Mouse (Mus musculus) c-Kit-positive CD71-positive TER-119-positive erythroid progenitor cells, embryonic 14.5 days (primary cell): ENCODE measurements at regions not wholly inside any gene's neighbourhood (a gene's known extent, or its start where the extent isn't known, plus 50 kb on each side); places are given as distances from the start of the nearest gene placed in this dataset.

Experiments
- DNase-seq: peaks from one replicate; pipeline ENCODE4 v3.0.0-alpha.2; 2013; ENCODE audit warnings: low spot score

DNA sequence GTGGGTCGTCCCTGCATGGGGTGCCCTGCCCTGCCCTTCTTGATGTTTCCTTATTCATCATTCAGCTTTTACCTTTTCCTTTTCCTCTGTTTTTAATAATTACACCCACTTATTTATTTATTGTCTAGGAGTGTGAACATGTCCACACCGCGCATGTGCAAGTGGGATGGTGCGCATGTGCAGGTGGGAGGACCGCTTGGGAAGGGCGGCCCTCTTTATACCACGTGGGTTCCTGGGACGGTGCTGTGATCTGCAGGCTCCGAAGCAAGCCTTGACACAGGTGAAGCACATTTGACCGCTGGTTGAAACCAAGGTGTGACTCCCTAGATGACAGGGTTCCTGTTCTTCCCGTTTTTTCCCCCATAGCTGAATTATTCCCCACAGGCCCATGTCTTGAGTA lies 60.0 kb downstream of the Syf2 start:
- DNase-seq = no peak

DNA sequence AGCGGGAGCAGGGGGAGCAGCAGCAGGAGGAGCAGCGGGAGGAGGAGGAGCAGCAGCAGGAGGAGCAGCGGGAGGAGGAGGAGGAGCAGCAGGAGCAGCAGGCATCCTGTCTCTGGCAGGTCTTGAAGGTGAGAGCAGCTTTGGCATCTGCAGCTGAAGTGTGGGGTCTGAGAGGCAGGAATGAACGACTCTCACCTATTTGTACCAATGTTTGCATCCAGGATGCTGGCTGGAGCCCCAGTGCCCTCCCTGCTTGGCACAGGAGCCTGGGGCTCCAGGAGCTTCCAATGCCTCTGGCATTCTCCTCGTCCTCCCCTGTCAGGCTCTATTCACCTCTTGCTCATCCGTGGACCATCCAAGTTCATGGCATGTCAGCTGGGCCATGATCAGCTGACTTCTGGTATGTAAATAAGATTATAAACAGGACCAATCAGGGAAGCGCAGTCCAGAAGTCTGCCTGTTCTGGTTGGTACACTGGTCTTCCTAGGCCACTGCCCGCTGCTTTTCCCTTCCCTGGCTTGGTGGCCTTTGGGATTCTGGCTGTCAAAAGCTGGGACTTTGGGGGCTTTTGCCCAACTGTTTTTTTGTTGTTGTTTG lies 62.9 kb downstream of the Syf2 start:
- DNase-seq = no peak

DNA sequence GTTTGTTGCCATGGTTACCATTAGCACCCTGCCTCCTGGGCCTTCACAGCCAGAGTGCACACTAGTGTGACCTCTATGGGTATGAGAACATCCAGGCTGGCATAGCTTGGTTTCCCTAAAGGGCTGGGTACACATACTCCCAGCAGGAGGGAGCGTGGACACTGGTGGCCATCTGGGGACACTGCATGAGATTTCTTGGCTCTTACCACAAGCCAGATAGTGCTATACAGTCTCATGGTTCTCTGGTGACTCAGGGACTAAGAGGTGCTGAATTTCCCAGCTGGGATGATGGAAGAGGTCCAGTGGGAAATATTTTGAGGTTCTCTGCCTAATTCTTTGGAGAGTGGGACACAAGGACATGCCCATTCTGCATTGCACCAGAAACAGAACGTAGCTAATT lies 63.5 kb downstream of the Syf2 start:
- no peak for DNase-seq

DNA sequence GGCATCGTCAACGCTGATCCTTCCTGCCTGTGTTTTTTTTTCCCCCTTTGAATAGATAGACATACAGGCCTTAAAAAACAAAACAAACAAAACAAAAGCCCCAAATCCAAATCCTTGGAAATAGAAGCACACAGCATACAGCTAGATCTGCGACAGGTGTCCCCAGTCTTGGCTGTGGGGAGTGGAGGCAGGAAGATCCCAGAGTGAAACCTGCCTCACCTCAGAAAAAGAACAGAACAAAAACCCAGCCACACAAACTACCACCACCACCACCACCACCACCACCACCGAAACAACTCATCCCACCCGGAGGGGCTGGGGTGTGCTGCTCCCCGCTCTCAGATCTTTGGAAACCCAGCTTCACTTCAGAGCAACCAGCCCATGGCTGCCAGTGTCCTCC lies 64.0 kb downstream of the Syf2 start:
- no peak for DNase-seq

DNA sequence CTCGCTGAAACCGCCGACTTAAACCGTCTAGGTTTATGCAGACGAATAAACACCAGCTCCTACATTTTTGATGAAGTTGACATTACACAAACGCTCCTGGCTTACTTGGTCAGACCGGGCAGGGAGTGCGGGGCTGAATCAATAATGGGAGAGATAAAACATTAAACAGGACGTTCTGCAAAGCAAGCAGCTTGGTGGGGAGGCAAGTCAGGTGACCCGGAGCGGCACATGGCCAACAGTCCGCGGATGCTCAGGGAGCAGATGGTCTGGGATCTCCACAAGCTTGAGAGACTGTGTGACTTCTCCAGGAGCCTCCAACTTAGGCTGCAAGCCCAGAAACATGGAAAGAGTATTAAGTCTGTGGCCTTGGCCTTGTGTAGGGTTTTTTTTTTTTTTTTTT lies 64.4 kb downstream of the Syf2 start:
- no peak for DNase-seq

DNA sequence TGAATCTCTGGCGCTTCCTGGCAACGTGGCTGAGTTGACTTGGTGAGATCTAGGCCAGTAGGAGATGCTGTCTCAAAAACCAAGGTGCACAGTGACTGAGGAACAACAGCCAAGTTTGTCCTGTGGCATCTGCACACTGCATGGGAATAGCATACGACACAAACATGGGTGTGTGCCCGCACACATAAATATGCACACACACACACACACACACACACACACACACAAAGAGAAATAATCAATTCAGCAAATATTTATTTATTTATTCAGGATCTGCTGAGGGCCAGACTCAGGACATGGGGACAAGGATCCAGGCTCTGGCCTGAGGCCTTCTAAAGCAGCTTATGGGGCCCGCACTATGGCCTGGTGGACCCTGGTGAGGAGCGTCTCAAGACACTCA lies 65.4 kb downstream of the Syf2 start:
- no peak for DNase-seq

DNA sequence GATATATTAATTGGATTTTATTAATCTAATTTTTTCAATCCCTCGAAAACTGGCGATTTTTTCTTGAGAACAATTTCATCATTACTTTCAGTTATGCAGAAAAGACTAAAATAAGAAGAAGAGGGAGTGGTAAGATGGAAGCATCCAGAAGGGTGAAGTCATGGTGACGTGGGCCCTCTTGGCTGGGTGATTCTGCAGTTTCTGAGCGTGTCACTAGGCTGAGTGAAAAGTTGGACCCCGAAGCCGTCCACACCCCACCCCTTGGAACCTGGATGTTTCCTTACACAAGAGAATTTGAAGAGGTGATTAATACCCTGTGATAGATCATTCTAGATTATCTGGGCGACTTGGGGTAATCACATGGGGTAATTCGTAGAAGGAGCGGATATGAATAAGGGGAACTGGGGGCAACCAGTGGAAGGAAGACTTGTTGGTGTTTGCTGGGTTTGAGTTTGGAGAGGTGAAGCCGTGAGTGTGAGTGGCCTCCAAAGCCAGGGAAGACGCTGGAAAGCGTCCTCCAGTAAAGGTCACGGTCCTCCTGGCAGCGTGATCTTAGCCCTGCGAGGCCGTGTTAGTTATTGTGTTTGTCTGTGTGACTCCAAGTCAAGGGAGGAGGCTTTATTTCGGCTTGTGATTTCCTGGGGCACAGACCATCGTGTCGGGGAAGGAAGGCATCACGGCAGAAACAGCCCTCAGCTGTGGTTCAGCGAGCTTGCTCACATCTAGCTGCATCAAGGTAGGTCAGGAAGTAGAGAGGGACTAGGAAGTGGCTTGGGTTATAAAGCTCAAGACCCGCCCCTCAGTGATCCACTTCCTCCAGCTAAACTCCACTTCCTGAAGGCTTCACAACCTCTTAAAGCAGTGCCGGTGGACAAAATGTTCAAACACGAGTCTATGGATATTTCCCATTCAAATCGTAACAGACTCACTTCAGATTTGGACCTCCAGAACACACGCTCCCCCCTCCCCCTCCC lies 67.0 kb downstream of the Syf2 start:
- DNase-seq = no peak

DNA sequence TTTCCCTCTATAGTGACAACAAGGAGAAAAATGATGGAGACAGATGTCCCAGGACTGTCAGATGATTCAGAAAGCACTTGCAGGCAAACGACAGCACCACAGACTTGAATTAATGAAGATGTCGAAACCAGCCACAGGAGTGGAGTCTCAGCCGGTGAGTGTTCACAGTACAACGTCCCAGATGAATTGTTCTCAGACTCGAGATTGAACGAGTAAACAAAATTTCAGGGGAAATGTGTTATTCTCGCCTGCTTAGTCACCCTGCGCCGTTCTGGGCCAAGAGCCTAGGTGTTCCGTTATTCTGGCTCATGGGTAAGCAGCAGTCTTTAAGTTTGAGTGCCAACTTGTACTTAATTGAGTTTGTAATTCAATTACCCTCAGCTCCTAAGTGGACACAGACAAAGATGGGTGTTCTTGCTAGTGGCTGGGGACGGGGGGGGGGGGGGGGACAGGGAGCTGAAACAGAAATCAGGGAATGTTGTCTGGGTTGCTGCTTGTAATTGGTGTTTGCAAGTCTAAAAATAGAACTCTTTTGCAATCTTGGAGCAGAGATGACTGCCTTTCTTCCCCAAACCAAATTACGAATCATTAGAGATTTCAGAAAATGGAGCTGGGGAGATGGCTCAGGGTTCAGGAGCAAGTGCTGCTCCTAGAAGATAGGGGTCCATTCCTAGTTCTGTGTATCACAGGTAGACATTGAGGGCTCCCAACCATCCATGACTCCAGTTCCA lies 68.4 kb downstream of the Syf2 start:
- DNase-seq = no peak

DNA sequence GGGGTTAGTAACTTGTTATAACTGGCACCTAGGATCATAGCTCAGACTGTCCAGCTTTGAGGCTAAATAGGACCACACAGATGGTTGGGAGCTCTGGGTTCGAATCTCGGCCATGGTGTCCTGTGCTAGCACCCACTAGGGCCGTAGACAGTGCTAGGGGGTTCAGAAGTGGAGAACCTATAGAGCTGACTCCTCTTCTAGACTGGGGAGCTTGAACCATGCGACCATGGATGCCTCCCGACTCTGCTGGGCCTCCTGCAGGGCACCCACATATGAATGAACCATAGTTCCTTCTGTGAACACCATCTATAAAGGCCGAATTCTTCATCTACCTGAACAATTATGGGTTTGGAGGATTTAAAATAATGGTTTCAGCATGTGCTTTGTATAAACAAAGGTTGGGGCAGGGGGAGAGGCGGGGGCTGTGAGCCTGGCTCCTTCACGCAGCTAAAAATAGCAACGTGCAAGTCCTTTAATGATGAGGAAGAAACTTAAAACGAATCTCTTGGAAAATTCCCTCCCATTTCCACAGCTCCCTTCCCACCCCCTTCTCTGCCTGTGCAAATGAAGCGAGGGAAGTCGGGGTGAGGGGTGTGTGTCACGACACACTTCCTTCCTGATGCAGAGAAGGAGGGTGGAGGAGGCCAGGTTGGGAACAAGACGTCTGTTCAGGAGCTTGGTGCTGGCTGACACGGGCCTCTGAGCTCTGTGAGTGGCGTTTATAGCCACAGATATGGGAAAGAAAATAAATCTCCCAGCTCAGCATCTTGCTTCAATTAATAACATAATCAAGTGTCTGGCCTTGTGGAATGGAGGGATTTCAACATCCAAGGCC lies 71.6 kb downstream of the Syf2 start:
- DNase-seq = no peak

DNA sequence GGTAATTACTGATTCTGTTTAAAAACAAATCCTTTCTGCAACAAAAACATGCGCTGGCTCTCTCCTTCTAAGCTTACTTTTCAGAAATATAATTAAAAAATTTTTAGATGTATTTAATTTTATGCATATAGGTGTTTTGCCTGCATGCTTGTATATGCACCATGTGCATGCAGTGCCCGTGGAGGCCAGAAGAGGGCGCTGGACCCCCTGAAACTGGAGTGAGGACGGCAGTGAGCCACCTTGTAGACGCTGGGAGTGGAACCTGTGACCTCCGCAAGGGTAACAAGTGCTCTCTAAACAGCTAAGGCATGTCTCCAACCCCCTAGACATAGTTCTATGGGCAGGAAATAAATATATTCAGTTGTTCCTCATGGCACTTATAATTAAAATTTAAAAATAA lies 80.7 kb downstream of the Syf2 start:
- DNase-seq = no peak

DNA sequence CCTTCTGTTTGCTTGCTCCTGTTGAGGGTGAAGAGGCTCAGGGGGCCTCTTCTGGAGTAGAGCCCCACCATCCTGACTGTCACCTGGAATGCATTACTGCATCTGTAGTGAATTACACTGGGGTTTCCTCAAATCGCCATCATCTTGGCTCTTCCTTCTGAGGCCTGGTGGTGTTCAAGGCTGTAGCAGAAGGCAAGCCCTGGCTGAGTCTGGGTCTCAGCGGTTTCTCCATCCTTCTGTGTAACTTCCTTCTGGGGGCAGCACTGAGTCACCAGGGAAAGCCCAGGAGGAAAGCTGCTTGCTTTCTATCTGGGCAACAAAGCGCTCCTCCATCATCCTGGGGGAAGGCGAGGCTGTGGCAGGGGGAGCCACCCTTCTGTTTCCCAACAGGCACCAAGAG lies 82.2 kb downstream of the Syf2 start:
- no peak for DNase-seq

DNA sequence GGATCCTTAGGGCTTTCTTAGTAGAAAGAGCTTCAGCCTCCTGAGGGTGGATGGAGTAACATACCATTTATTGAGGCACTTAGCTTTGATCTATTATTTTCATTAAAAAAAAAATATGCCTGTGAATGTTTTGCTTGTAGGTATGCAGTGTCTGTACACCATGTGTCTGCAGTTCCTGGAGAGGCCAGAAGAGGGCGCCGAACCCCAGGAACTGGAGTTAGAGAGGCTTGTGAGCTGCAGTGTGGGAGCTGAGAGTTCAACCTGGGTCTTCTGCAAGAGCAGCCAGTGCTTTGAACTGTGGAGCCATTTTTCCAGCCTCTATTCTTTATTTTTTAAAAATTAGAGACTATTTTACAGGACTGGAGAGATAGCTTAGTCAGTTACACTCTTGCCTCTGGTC lies 83.2 kb downstream of the Syf2 start:
- DNase-seq = peak; percentile 34

DNA sequence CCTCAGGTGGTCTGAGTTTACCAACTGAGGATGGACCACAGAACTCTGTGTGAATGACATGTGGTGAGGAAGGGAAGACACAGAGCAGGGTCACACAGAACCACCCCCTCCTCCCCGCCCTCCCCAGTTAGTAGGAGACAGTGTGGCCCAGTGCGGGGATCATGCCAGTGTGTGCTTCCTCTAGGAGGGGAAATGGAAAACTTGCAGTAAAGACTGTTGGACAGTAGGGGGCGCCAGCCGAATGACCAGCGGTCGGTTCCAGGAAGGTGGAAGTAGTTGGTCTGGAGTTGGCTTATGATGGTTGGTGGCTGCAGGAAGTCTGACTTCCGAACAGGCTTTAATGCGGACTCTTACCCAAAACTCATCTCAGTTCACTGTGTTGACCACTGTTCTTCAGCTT lies 87.3 kb downstream of the Syf2 start:
- peak; percentile 51 for DNase-seq

DNA sequence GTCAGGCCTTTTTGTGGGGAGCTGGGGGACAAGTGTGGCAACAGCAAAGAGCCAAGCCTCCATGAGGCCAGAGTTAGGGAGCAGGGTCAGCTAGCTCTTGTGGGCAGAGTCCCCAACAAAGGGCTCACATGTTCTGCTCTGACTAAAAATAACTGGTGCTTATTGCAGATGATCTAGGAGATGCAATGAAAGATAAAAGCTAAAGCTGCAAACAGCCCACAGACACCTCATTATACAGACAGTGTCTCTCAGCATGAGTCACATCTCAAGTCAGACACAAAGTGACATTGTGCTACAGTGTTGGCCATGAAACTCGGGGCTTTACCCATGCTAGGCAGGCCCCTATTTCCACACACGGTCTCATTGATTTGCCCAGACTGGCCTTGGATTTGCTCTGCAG lies 88.4 kb downstream of the Syf2 start:
- DNase-seq = no peak

DNA sequence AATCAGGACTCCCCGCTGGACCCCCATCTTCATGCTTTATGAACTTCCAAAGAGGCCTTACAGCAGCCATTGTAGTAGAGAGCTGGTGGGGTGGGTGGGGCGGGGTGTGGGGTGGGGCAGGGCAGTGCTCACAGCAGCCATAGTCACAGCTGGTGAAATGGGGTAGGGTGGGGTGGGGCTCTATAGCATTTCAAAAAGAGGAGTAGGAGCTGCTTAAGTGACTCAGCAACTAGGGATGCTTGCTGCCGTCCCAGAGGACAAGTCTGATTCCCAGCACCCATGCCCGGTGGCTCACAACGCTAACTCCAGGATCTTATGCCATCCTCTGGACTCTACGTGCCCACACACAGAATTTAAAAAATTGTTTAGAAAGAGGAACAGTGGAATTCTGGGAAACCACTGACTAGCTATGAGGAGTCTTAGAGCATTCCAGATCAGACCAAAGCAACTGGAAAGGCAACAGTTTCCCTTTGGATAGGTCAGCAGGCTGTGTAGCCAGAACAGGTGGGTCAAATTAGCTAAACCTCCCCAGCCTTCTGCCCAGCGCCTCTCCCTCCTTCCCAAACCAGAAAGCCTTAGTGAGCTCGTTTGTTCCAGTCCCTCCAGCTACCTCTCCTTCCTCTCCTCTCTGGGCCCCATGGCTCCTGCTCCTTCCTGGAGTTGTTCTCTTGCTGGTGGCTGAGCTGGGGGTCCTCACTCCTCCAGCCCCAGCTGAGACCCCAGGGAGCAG lies 89.7 kb downstream of the Syf2 start:
- no peak for DNase-seq

DNA sequence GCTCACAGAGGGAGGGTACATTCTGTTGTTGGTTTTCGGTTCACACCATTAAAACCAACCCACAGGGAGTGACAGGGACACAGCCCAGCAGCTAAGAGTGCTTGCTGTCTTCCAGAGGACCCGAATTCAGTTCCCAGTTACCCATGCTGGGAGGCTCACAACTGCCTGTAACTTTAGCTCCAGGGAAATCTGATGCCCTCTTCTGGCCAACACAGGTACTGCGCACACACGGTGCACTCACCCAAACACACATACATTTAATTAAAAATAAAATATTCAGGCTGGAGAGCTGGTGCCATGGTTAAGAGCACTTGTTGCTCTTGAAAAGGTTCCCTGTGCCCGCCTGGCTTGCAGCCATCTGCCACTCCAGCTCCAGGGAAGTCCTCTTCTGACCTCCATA lies 92.5 kb downstream of the Syf2 start:
- DNase-seq = peak; percentile 16

DNA sequence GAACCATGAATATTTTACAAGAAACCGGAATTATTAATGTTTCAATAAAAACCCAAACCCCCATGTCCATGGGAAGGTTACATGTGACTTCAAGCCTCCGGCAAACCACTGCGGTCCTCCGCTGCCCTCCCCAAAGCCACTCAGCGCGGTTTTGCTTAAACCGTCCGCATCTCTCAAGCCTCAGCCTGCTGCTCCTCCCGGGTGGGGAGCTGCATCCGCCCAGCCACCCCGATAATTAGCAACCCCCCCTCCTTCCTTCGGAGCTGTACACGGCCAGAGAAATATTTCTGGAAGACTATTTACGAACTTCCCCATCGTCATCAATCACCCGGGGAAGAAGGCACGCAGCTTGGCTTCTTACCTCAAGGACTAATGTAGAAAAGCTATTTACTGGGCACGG lies 94.7 kb upstream of the Runx3 start:
- DNase-seq = no peak

DNA sequence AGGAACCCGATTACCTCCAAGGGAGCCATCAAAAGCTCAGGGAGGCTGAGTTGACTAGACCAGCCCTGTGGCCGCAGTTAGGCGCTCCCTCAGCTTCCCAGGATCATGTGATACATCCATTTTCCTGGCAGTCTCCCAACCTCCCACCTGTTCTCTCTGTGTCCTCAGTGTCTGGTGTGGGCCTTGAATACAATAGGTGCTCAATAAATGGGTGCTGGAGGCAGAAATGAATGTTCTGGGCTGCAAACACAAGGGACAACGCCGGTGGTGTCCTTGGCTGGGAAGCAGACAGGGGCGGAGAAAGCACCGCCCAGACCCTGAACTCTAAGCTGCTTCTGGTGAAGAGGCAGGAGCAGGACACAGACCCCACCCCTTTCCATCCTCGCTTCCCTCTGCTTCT lies 93.3 kb upstream of the Runx3 start:
- DNase-seq = no peak

DNA sequence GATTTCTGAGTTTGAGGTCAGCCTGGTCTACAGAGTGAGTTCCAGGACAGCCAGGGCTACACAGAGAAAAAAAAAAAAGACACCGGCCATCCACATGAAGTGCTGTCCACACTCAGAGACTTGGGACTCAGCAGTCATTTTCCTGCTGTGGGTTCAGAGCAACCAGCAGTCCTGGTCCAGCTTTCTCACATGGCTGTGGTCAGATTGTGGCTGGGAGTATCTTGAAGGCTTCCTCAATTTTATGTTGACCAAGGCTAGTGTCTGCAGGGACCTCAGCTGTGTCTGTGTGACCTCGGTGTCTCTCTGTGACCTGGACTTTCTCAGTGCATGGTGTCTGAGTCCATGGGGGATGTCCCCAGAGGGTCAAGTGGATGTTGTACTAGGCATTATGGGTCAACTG lies 90.7 kb upstream of the Runx3 start:
- no peak for DNase-seq

DNA sequence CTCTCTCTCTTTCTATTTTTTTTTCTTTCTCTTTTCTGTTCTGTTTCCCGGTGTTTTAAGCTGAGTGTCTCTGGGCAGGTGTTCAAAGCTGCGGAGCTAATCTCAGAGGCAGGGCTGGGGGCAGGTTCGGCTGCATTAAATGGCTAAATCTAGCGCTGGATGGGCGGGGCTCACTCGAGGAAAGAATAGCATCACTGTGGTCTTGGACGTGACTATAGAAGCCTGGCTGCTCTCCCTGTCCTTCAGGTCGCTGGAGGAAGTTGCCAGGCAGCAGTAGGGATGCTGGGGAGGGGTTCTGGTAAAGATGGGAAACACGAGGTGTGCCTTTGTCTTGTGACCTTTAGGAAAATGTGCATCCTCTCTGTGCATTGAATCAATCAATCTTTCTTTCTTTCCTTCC lies 88.0 kb upstream of the Runx3 start:
- no peak for DNase-seq

DNA sequence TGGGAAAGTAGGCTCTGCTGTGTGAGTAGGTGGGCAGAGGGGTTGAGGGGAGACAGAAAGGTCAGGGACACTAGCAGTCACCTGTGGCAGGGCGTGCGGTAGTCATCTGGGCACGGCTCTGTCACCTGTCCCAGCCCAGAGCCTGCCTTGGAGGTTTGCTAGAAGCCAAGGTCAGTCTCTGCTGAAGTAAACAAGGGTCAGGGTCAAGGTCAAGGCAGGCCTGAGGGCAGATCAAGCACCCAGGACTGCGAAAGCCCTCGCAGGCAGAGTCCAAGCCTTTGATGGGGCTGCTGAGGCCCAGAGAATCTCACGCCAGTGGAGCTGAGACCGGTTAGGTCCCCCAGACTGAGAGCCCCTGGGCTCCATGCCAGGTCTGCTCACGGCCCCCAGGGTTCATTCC lies 87.2 kb upstream of the Runx3 start:
- no peak for DNase-seq

DNA sequence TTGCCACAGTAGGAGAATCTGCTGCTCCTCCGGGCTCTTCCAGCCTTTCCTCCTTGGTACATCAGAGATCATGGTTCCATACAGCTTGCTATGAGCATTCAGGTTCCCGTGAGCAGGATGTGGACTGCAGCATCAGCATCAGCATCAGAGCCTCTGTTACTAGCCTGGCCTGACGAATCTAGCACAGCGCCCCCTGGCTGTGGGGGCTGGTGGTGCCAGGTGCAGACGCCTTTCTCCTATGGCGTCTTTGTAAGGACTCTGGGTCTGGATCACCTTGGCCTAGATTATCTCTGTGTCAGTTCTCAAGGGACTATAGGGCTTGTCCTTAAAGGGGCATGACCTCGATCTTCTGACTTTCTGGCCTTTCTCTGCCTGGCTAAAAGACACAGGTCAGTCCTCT lies 86.0 kb upstream of the Runx3 start:
- DNase-seq = peak; percentile 56
